In the genomic region with DNA sequence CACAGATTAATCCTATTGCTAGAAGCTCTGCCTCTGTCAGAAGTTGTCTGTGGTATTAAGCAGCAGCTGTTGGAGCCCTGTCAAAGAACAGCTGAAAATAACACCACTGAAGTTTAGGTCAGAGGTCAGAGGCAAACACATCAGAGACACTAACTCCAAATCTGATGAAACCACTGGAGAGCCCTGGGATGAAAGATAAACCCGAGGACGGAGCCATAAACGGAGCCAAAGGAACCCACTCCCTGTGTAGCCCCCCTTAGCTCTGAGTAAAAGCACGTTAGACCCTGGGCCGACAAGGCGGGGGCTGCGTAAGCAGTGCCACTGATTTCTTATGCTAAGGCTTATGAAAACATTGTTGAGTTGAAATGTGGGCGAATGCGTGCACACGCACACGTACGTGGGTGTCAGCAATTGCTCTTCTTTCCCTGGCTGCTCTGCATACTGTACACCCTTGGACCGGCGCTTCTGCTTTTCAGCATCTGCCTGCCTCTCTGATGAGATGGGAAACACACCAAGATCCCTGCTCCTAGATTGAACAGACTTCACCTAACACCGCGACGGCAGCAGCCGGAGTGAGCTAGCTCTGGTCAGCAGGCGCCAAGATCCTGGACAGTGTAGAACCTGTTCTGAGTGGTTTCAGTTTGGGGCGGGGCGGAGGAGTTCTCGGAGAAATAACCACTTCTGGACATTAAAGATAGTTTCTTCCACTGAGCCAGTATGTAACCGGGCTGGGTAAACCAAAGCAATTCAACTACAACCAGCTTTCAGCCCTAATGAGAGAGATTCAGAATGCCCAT, we compare ENCODE assay signal across 9 mouse cellular contexts. TPM values are rescaled to one million over a fixed set of nuclear protein-coding genes. Genes with fewer than 3 reads are reported as not detected.
DNase-seq lines count a peak whose midpoint lies in the region; ATAC-seq lines count a peak whose summit lies in the region.
"Had no signal": no experiment of that assay in that cellular context is flagged by ENCODE, and none has a peak within 500 bp of the region (broad histone marks: within the 10 kb centered on the region; RNA-seq: fewer than 3 reads in every experiment).

No protein-coding gene starts in this region.

- DNase-seq in layer of hippocampus, adult 11-12 months (ENCODE audit: low spot score): peak; percentile 16
- no peak for DNase-seq in layer of hippocampus, adult 9-10 months (ENCODE audit: low spot score)
- peak; percentile 13 to 21 for DNase-seq in layer of hippocampus, postnatal 14 days (ENCODE audit: low spot score in 2 of 2)
- peak; percentile 55 for DNase-seq in lung, postnatal 14 days
- no peak for DNase-seq in spleen, postnatal 36 days (ENCODE audit: low spot score in 2 of 2)

- peaks cover 34% of the 10 kb centered on the region for H3K4me1 ChIP-seq in forebrain, embryonic 15.5 days
- H3K4me1 ChIP-seq in hindbrain, embryonic 12.5 days: peaks cover 24% of the 10 kb centered on the region
- H3K4me1 ChIP-seq in stomach, embryonic 15.5 days: peaks cover 17% of the 10 kb centered on the region

- no peaks in the 10 kb centered on the region for H3K36me3 ChIP-seq in forebrain, embryonic 15.5 days
- no peaks in the 10 kb centered on the region for H3K36me3 ChIP-seq in hindbrain, embryonic 12.5 days
- H3K36me3 ChIP-seq in stomach, embryonic 15.5 days: no peaks in the 10 kb centered on the region

- ATAC-seq in forebrain, embryonic 15.5 days (replicated peaks): peak; percentile 59
- ATAC-seq in hindbrain, embryonic 12.5 days (ENCODE audit: low FRiP score): peak; percentile 46
- peak; percentile 70; the same call in 1 of the 2 replicates for ATAC-seq in stomach, embryonic 15.5 days (ENCODE audit: insufficient read depth, low FRiP score, low read depth)

- H3K4me3 ChIP-seq in forebrain, embryonic 15.5 days: 0 out of 2 replicates have a peak overlapping the region, but pooled peaks have one; percentile 7
- no peak overlapping the region for H3K4me3 ChIP-seq in hindbrain, embryonic 12.5 days
- H3K4me3 ChIP-seq in stomach, embryonic 15.5 days (replicated peaks): peak overlapping the region; percentile 17; the same call in 1 of the 2 replicates

- H3K9ac ChIP-seq in forebrain, embryonic 15.5 days (replicated peaks): no peak overlapping the region; the same call in 1 of the 2 replicates
- no peak overlapping the region for H3K9ac ChIP-seq in hindbrain, embryonic 12.5 days
- no peak overlapping the region for H3K9ac ChIP-seq in stomach, embryonic 15.5 days

- H3K9me3 ChIP-seq in forebrain, embryonic 15.5 days: no peaks in the 10 kb centered on the region
- H3K9me3 ChIP-seq in hindbrain, embryonic 12.5 days (replicated peaks): no peaks in the 10 kb centered on the region
- no peaks in the 10 kb centered on the region for H3K9me3 ChIP-seq in stomach, embryonic 15.5 days

- no peak overlapping the region for H3K27ac ChIP-seq in forebrain, embryonic 15.5 days (replicated peaks)
- H3K27ac ChIP-seq in hindbrain, embryonic 12.5 days: no peak overlapping the region
- peak overlapping the region; percentile 76 for H3K27ac ChIP-seq in stomach, embryonic 15.5 days

- H3K4me2 ChIP-seq in forebrain, embryonic 15.5 days (replicated peaks): peak overlapping the region; percentile 31
- H3K4me2 ChIP-seq in hindbrain, embryonic 12.5 days (replicated peaks): peak overlapping the region; percentile 35
- H3K4me2 ChIP-seq in stomach, embryonic 15.5 days: peak overlapping the region; percentile 74

- 39% methylated on average over 23 of the region's 23 CpGs for WGBS in forebrain, embryonic 15.5 days
- 47% methylated on average over 23 of the region's 23 CpGs for WGBS in hindbrain, embryonic 12.5 days
- 28% methylated on average over 23 of the region's 23 CpGs for WGBS in stomach, embryonic 15.5 days

- no peaks in the 10 kb centered on the region for H3K27me3 ChIP-seq in forebrain, embryonic 15.5 days
- peaks cover 4% of the 10 kb centered on the region; the same call in 1 of the 2 replicates for H3K27me3 ChIP-seq in hindbrain, embryonic 12.5 days
- no peaks in the 10 kb centered on the region for H3K27me3 ChIP-seq in stomach, embryonic 15.5 days (replicated peaks)
- H3K27me3 ChIP-seq: CH12.LX had no signal

RNA-seq across cellular contexts. Expression of gene Ccdc141, which starts 1.2 kb away (rescaled TPM):
- 5.2 and 8.2 TPM in 2 replicates for polyA plus RNA-seq in forebrain, embryonic 15.5 days (2015; fragmentation: Nextera tagmentation; extraction: Ambion mirVana)
- 5.9 and 10.4 TPM in 2 replicates for polyA plus RNA-seq in hindbrain, embryonic 12.5 days (2016; fragmentation: Nextera tagmentation; extraction: Ambion mirVana)
- total RNA-seq in layer of hippocampus, postnatal 14 days (2021): 10 to 100 TPM; 41.1 to 43.3 TPM
- polyA plus RNA-seq in stomach, embryonic 15.5 days (2015; fragmentation: Nextera tagmentation; extraction: Ambion mirVana): 8.5 and 9.6 TPM in 2 replicates
- total RNA-seq: CH12.LX had no signal

Comparison
In these comparisons a context has a peak if more than half of its experiments do, and no peak if none do; other contexts are left out.
1. DNase-seq: peak in layer of hippocampus, adult 11-12 months (single experiment), layer of hippocampus, postnatal 14 days (2 of 2) and lung, postnatal 14 days (single experiment); none in layer of hippocampus, adult 9-10 months (single experiment) and spleen, postnatal 36 days (0 of 2).
2. Peak in every context shown above with its lines, with median percentiles within 50 percentile points of each other: ATAC-seq and H3K4me2 ChIP-seq.